Mouse (Mus musculus): ENCODE measurements around the gene Gmeb1. TPM values are rescaled to one million over a fixed set of nuclear protein-coding genes. Genes with fewer than 3 reads are reported as not detected.

Gene Gmeb1
- polyA plus RNA-seq, 1 experiment = 13.5 TPM

GRCm38 (mm10) chr4:132217781-132218180, 43.6 kb downstream of the Gmeb1 start:
- TF ChIP-seq CTCF (IDR thresholded peaks at IDR 0.05; ENCODE audit: extremely low read depth, insufficient read length, insufficient replicate concordance, low read depth, low read length) = no peak
- Histone ChIP-seq H3K4me1 (ENCODE audit: control insufficient read depth, insufficient read depth, insufficient read length, low read length) (peaks cover 23% of the 10 kb centered on the region; the same call in 1 of the 2 replicates), H3K27me3 (ENCODE audit: control insufficient read depth, insufficient read depth, low read length) (no peaks in the 10 kb centered on the region), H3K36me3 (ENCODE audit: control insufficient read depth, insufficient read depth, low read length) (no peaks in the 10 kb centered on the region), H3K4me3 (ENCODE audit: low read depth, low read length) (no peak overlapping the region), H3K27ac (ENCODE audit: insufficient read depth, low read depth, low read length) (peak overlapping the region; percentile 58)
- 17% methylated on average over 2 of the region's 2 CpGs for WGBS

GRCm38 (mm10) chr4:132216602-132217001, 44.8 kb downstream of the Gmeb1 start:
- H3K4me3 ChIP-seq (ENCODE audit: low read depth, low read length) = no peak overlapping the region
- no peaks in the 10 kb centered on the region for H3K27me3 ChIP-seq (ENCODE audit: control insufficient read depth, insufficient read depth, low read length)
- 14% methylated on average over 1 of the region's 1 CpGs for WGBS
- peaks cover 23% of the 10 kb centered on the region; the same call in 1 of the 2 replicates for H3K4me1 ChIP-seq (ENCODE audit: control insufficient read depth, insufficient read depth, insufficient read length, low read length)
- TF ChIP-seq POLR2A (IDR thresholded peaks at IDR 0.05; ENCODE audit: low read depth, low read length) (no peak), CTCF (IDR thresholded peaks at IDR 0.05; ENCODE audit: extremely low read depth, insufficient read length, insufficient replicate concordance, low read depth, low read length) (no peak)
- no peaks in the 10 kb centered on the region for H3K36me3 ChIP-seq (ENCODE audit: control insufficient read depth, insufficient read depth, low read length)
- peak overlapping the region; percentile 97 for H3K27ac ChIP-seq (ENCODE audit: insufficient read depth, low read depth, low read length)

- 14% methylated on average over 4 of the region's 4 CpGs for WGBS
- no peak for TF ChIP-seq CTCF (IDR thresholded peaks at IDR 0.05; ENCODE audit: extremely low read depth, insufficient read length, insufficient replicate concordance, low read depth, low read length)
- TF ChIP-seq POLR2A (IDR thresholded peaks at IDR 0.05; ENCODE audit: low read depth, low read length) = no peak
- H3K4me3 ChIP-seq (ENCODE audit: low read depth, low read length) = no peak overlapping the region
- H3K27ac ChIP-seq (ENCODE audit: insufficient read depth, low read depth, low read length) = peak overlapping the region; percentile 97
- H3K27me3 ChIP-seq (ENCODE audit: control insufficient read depth, insufficient read depth, low read length) = no peaks in the 10 kb centered on the region; the same call in 1 of the 2 replicates
- peaks cover 19% of the 10 kb centered on the region; the same call in 1 of the 2 replicates for H3K4me1 ChIP-seq (ENCODE audit: control insufficient read depth, insufficient read depth, insufficient read length, low read length)
- H3K36me3 ChIP-seq (ENCODE audit: control insufficient read depth, insufficient read depth, low read length) = peaks cover 2% of the 10 kb centered on the region; the same call in 1 of the 2 replicates
These were observed 46.6 kb downstream of the Gmeb1 start for GRCm38 (mm10) chr4:132214847-132215246.

GRCm38 (mm10) chr4:132211953-132212734, 49.3 kb downstream of the Gmeb1 start, which contains the start of gene Ythdf2:
TSS of gene Ythdf2 (minus strand) at chr4:132212303.
- Histone ChIP-seq H3K27me3 (ENCODE audit: control insufficient read depth, insufficient read depth, low read length) (no peaks in the 10 kb centered on the region; the same call in 1 of the 2 replicates), H3K4me3 (ENCODE audit: low read depth, low read length) (peak within 1 kb of the TSS; percentile 92), H3K36me3 (ENCODE audit: control insufficient read depth, insufficient read depth, low read length) (peaks cover 9% of the 10 kb centered on the region), H3K27ac (ENCODE audit: insufficient read depth, low read depth, low read length) (peak within 1 kb of the TSS; percentile 86), H3K4me1 (ENCODE audit: control insufficient read depth, insufficient read depth, insufficient read length, low read length) (peaks cover 6% of the 10 kb centered on the region; the same call in 1 of the 2 replicates)
- 1% methylated on average over 78 of the region's 78 CpGs for WGBS
- TF ChIP-seq POLR2A (IDR thresholded peaks at IDR 0.05; ENCODE audit: low read depth, low read length) = peak; percentile 75
- TF ChIP-seq CTCF (IDR thresholded peaks at IDR 0.05; ENCODE audit: extremely low read depth, insufficient read length, insufficient replicate concordance, low read depth, low read length) = peak; percentile 76

GRCm38 (mm10) chr4:132211091-132211942, 50.1 kb downstream of the Gmeb1 start:
- peak overlapping the region; percentile 92 for H3K4me3 ChIP-seq (ENCODE audit: low read depth, low read length)
- H3K4me1 ChIP-seq (ENCODE audit: control insufficient read depth, insufficient read depth, insufficient read length, low read length) = peaks cover 5% of the 10 kb centered on the region; the same call in 1 of the 2 replicates
- WGBS = under 1% methylated on average over 86 of the region's 89 CpGs
- H3K36me3 ChIP-seq (ENCODE audit: control insufficient read depth, insufficient read depth, low read length) = peaks cover 9% of the 10 kb centered on the region
- TF ChIP-seq CTCF (IDR thresholded peaks at IDR 0.05; ENCODE audit: extremely low read depth, insufficient read length, insufficient replicate concordance, low read depth, low read length) (no peak), POLR2A (IDR thresholded peaks at IDR 0.05; ENCODE audit: low read depth, low read length) (no peak)
- no peaks in the 10 kb centered on the region; the same call in 1 of the 2 replicates for H3K27me3 ChIP-seq (ENCODE audit: control insufficient read depth, insufficient read depth, low read length)
- H3K27ac ChIP-seq (ENCODE audit: insufficient read depth, low read depth, low read length) = peak overlapping the region; percentile 86

GRCm38 (mm10) chr4:132210325-132210724, 51.1 kb downstream of the Gmeb1 start:
- 4% methylated on average over 2 of the region's 2 CpGs for WGBS
- H3K27ac ChIP-seq (ENCODE audit: insufficient read depth, low read depth, low read length) = peak overlapping the region; percentile 83
- H3K4me1 ChIP-seq (ENCODE audit: control insufficient read depth, insufficient read depth, insufficient read length, low read length) = no peaks in the 10 kb centered on the region; the same call in 1 of the 2 replicates
- H3K27me3 ChIP-seq (ENCODE audit: control insufficient read depth, insufficient read depth, low read length) = no peaks in the 10 kb centered on the region; the same call in 1 of the 2 replicates
- H3K4me3 ChIP-seq (ENCODE audit: low read depth, low read length) = peak overlapping the region; percentile 92; the same call in 1 of the 2 replicates
- peaks cover 18% of the 10 kb centered on the region for H3K36me3 ChIP-seq (ENCODE audit: control insufficient read depth, insufficient read depth, low read length)
- TF ChIP-seq CTCF (IDR thresholded peaks at IDR 0.05; ENCODE audit: extremely low read depth, insufficient read length, insufficient replicate concordance, low read depth, low read length) = no peak
- TF ChIP-seq POLR2A (IDR thresholded peaks at IDR 0.05; ENCODE audit: low read depth, low read length) = no peak
